Comparison of ENCODE assay signal across 8 mouse cellular contexts in the genomic region with DNA sequence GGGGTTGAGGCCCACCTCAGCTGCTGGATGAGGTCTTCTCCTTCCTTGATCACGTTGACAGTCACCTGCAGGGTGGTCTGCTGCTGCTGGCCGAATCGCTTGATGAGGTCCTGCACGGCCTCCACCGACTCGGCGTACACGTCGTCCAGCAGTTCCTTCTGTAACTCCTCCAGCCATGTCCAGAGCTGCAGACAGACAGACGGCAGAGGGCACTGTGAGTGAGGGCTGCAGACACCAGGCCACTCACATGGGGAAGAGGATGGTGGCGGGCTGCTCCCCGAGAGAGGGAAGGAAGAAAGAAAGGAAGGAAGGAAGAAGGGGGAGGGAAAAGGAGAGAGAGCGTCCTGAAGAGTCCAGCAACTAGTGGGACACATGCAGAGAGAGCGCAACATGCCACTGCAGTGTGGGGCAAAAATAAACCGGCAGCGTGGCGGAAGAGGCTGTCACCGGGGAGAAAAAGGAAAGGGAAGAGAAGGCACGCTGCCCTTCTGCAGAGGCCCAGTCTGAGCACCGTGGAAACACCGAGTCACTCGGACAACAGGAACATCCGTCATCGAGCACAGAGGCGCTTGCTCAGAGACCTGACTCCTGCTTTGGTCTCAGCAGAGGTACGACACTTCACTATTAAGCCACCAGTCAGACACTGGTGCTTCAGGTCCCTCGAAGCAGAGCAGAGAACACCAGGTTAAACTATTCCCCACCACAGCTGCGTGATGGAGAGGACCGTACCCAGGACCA.
DNase-seq lines count a peak whose midpoint lies in the region; ATAC-seq lines count a peak whose summit lies in the region.

No protein-coding gene starts in this region.

- peaks cover 43% of the 10 kb centered on the region for H3K36me3 ChIP-seq in heart, embryonic 13.5 days
- peaks cover 36% of the 10 kb centered on the region for H3K36me3 ChIP-seq in neural tube, embryonic 15.5 days
- H3K36me3 ChIP-seq in intestine, embryonic 15.5 days, result peaks cover under 1% of the 10 kb centered on the region

- DNase-seq in spleen, adult 18-20 months, result peak; percentile 23 to 40
- no peak for DNase-seq in spleen, adult 12 weeks (ENCODE audit: low spot score)
- peak; percentile 13 to 31 for DNase-seq in kidney, postnatal 4 days
- no peak for DNase-seq in retina, postnatal 1 day

- ATAC-seq in heart, embryonic 13.5 days (ENCODE audit: extremely low read depth, insufficient number of reproducible peaks, low FRiP score, low TSS enrichment), result 0 out of 2 replicates have a peak, but pooled peaks have one; percentile 2
- ATAC-seq in neural tube, embryonic 15.5 days (ENCODE audit: low FRiP score), result no peak
- no peak for ATAC-seq in cerebellum, adult (ENCODE audit: insufficient number of reproducible peaks, low FRiP score, low TSS enrichment)
- no peak for ATAC-seq in intestine, embryonic 15.5 days

- peak overlapping the region; percentile 82 for H3K27ac ChIP-seq in heart, embryonic 13.5 days (replicated peaks)
- H3K27ac ChIP-seq in neural tube, embryonic 15.5 days (replicated peaks), result no peak overlapping the region
- no peak overlapping the region for H3K27ac ChIP-seq in intestine, embryonic 15.5 days

- WGBS in heart, embryonic 13.5 days, result 23% methylated on average over 29 of the region's 29 CpGs
- 63% methylated on average over 29 of the region's 29 CpGs for WGBS in neural tube, embryonic 15.5 days
- 58% methylated on average over 29 of the region's 29 CpGs for WGBS in intestine, embryonic 15.5 days

- no peaks in the 10 kb centered on the region for H3K9me3 ChIP-seq in heart, embryonic 13.5 days
- no peaks in the 10 kb centered on the region for H3K9me3 ChIP-seq in neural tube, embryonic 15.5 days (replicated peaks)
- no peaks in the 10 kb centered on the region for H3K9me3 ChIP-seq in intestine, embryonic 15.5 days

- peaks cover 52% of the 10 kb centered on the region for H3K4me1 ChIP-seq in heart, embryonic 13.5 days
- peaks cover 10% of the 10 kb centered on the region; the same call in 1 of the 2 replicates for H3K4me1 ChIP-seq in neural tube, embryonic 15.5 days
- no peaks in the 10 kb centered on the region for H3K4me1 ChIP-seq in intestine, embryonic 15.5 days (replicated peaks)

- H3K27me3 ChIP-seq in heart, embryonic 13.5 days (replicated peaks), result no peaks in the 10 kb centered on the region
- no peaks in the 10 kb centered on the region for H3K27me3 ChIP-seq in neural tube, embryonic 15.5 days (replicated peaks)
- H3K27me3 ChIP-seq in intestine, embryonic 15.5 days (replicated peaks), result no peaks in the 10 kb centered on the region

- peak overlapping the region; percentile 70 for H3K4me2 ChIP-seq in heart, embryonic 13.5 days
- H3K4me2 ChIP-seq in neural tube, embryonic 15.5 days, result peak overlapping the region; percentile 20; the same call in 1 of the 2 replicates
- H3K4me2 ChIP-seq in intestine, embryonic 15.5 days (replicated peaks), result no peak overlapping the region

- H3K9ac ChIP-seq in heart, embryonic 13.5 days, result peak overlapping the region; percentile 73
- H3K9ac ChIP-seq in neural tube, embryonic 15.5 days (replicated peaks), result no peak overlapping the region
- H3K9ac ChIP-seq in intestine, embryonic 15.5 days, result no peak overlapping the region

- H3K4me3 ChIP-seq in heart, embryonic 13.5 days, result peak overlapping the region; percentile 43
- no peak overlapping the region for H3K4me3 ChIP-seq in neural tube, embryonic 15.5 days (replicated peaks)
- no peak overlapping the region for H3K4me3 ChIP-seq in intestine, embryonic 15.5 days (replicated peaks)

Comparison
In these comparisons a context has a peak if more than half of its experiments do, and no peak if none do; other contexts are left out.
1. DNase-seq: peak in spleen, adult 18-20 months (2 of 2) and kidney, postnatal 4 days (2 of 2); none in spleen, adult 12 weeks (single experiment) and retina, postnatal 1 day (single experiment).